Mouse (Mus musculus) cerebellum, adult 9-11 months (tissue): ENCODE measurements around the gene Irs3.

Source experiments
- DNase-seq: peaks from one replicate; pipeline ENCODE4 v3.0.0; 2022

Irs3 gene

GRCm38 (mm10) chr5:137645652-137646091 lies at the start of gene Irs3:
Gene Irs3 (minus strand): TSS chr5:137645714.
- DNase-seq: no peak

GRCm38 (mm10) chr5:137694796-137695195 lies 49.3 kb upstream of the Irs3 start:
- no peak for DNase-seq

- DNase-seq: no peak
Observed at GRCm38 (mm10) chr5:137691881-137692280, 46.4 kb upstream of the Irs3 start.

- no peak for DNase-seq
Observed at GRCm38 (mm10) chr5:137690531-137690930, 45.0 kb upstream of the Irs3 start.

GRCm38 (mm10) chr5:137689974-137690373 lies 44.5 kb upstream of the Irs3 start:
- DNase-seq: no peak

GRCm38 (mm10) chr5:137686127-137686790 lies 40.7 kb upstream of the Irs3 start:
- no peak for DNase-seq

GRCm38 (mm10) chr5:137685653-137686052 lies 40.1 kb upstream of the Irs3 start:
- DNase-seq: peak; percentile 20

- peak; percentile 100 for DNase-seq
Observed at GRCm38 (mm10) chr5:137684294-137685123, 39.0 kb upstream of the Irs3 start, which contains the start of gene Agfg2. Gene Agfg2 (minus strand): TSS chr5:137684726.

- DNase-seq: peak; percentile 34
Observed at GRCm38 (mm10) chr5:137683388-137684293, 38.1 kb upstream of the Irs3 start.

- DNase-seq: no peak
Observed at GRCm38 (mm10) chr5:137682526-137682925, 37.0 kb upstream of the Irs3 start.

GRCm38 (mm10) chr5:137679726-137680125 lies 34.2 kb upstream of the Irs3 start:
- no peak for DNase-seq

- no peak for DNase-seq
Observed at GRCm38 (mm10) chr5:137678736-137679135, 33.2 kb upstream of the Irs3 start.

- DNase-seq: no peak
Observed at GRCm38 (mm10) chr5:137677859-137678258, 32.3 kb upstream of the Irs3 start.

- no peak for DNase-seq
Observed at GRCm38 (mm10) chr5:137674786-137675185, 29.3 kb upstream of the Irs3 start.

GRCm38 (mm10) chr5:137673015-137673414 lies 27.5 kb upstream of the Irs3 start:
- DNase-seq: no peak

GRCm38 (mm10) chr5:137672361-137672760 lies 26.8 kb upstream of the Irs3 start:
- no peak for DNase-seq

GRCm38 (mm10) chr5:137671443-137672240 lies 26.1 kb upstream of the Irs3 start:
- no peak for DNase-seq

- no peak for DNase-seq
Observed at GRCm38 (mm10) chr5:137670240-137670639, 24.7 kb upstream of the Irs3 start.

GRCm38 (mm10) chr5:137668971-137669370 lies 23.5 kb upstream of the Irs3 start:
- no peak for DNase-seq

- no peak for DNase-seq
Observed at GRCm38 (mm10) chr5:137663057-137663456, 17.5 kb upstream of the Irs3 start.

- DNase-seq: no peak
Observed at GRCm38 (mm10) chr5:137660064-137660688, 14.7 kb upstream of the Irs3 start.

- peak; percentile 80 for DNase-seq
Observed at GRCm38 (mm10) chr5:137656977-137657376, 11.5 kb upstream of the Irs3 start.
